Mouse (Mus musculus) MEL (cell line): ENCODE results near the gene Palm3. TPM values are rescaled to one million over a fixed set of nuclear protein-coding genes. Genes with fewer than 3 reads are reported as not detected.

Experiments used
- DNase-seq: peaks from one replicate; pipeline ENCODE4 v3.0.0; 2011; ENCODE audit warnings: low read depth, low spot score
- H3K27ac ChIP-seq: 2 replicates; pipeline ENCODE4 v1.5.1; 2012; ENCODE audit warnings: low read depth, mild to moderate bottlenecking, control low read depth, low read length, moderate library complexity; ENCODE audit not compliant: control insufficient read depth
- H3K27me3 ChIP-seq, 2 experiments: fragments of 150-350 bp in 1 of 2; sonication (generic) in 1 of 2; 2 replicates each; pipeline ENCODE4 v1.6.1; 2012; ENCODE audit warnings: low read length in 2 of 2, mild to moderate bottlenecking in 2 of 2, improper control_type of control experiment in 1 of 2, moderate library complexity in 1 of 2; ENCODE audit not compliant: insufficient read depth in 2 of 2, control insufficient read depth in 1 of 2
- H3K36me3 ChIP-seq, 2 experiments: 2 replicates each; pipeline ENCODE4 v1.6.1; 2012 to 2014; ENCODE audit warnings: low read length in 2 of 2, improper control_type of control experiment in 1 of 2, inconsistent platforms in 1 of 2, mild to moderate bottlenecking in 1 of 2; ENCODE audit not compliant: insufficient read depth in 2 of 2, control insufficient read depth in 1 of 2
- H3K4me1 ChIP-seq, 2 experiments: fragments of 150-350 bp in 1 of 2; sonication (generic) in 1 of 2; 2 replicates each; pipeline ENCODE4 v1.6.1; 2012; ENCODE audit warnings: low read length in 2 of 2, improper control_type of control experiment in 1 of 2, mild to moderate bottlenecking in 1 of 2; ENCODE audit not compliant: insufficient read depth in 2 of 2, control insufficient read depth in 1 of 2
- H3K4me3 ChIP-seq, 2 experiments: fragments of 150-350 bp in 1 of 2; sonication (generic) in 1 of 2; 2 replicates each; pipeline ENCODE4 v1.5.1; 2012; ENCODE audit warnings: low read depth in 2 of 2, low read length in 2 of 2, mild to moderate bottlenecking in 2 of 2, moderate library complexity in 2 of 2, control low read depth in 1 of 2, improper control_type of control experiment in 1 of 2; ENCODE audit not compliant: control insufficient read depth in 1 of 2, insufficient read depth in 1 of 2
- H3K79me2 ChIP-seq: 2 replicates; pipeline ENCODE4 v1.6.1; 2012; ENCODE audit warnings: mild to moderate bottlenecking, low read length, moderate library complexity; ENCODE audit not compliant: control insufficient read depth, poor library complexity, insufficient read depth
- H3K9ac ChIP-seq: 2 replicates; pipeline ENCODE4 v1.6.1; 2012; ENCODE audit warnings: low read depth, mild to moderate bottlenecking, control low read depth, low read length, moderate library complexity; ENCODE audit not compliant: control insufficient read depth, poor library complexity, severe bottlenecking
- H3K9me3 ChIP-seq: fragments of 150-350 bp; sonication (generic); replicated peaks from 2 replicates; pipeline ENCODE4 v1.6.1; 2012; ENCODE audit warnings: mild to moderate bottlenecking, low read length, improper control_type of control experiment, moderate library complexity; ENCODE audit not compliant: insufficient read depth
- BHLHE40 ChIP-seq: IDR thresholded peaks from 2 replicates; pipeline ENCODE4 v1.6.1; 2012; ENCODE audit warnings: low read depth, mild to moderate bottlenecking, inconsistent platforms, low read length, improper control_type of control experiment, borderline replicate concordance
- CHD1 ChIP-seq: IDR thresholded peaks from 2 replicates; pipeline ENCODE4 v1.6.1; 2012; ENCODE audit warnings: low read depth, mild to moderate bottlenecking, inconsistent platforms, low read length, improper control_type of control experiment
- CHD2 ChIP-seq: IDR thresholded peaks from 2 replicates; pipeline ENCODE4 v1.6.1; 2011; ENCODE audit warnings: low read length, improper control_type of control experiment
- CTCF ChIP-seq, 3 experiments: IDR thresholded peaks in 2 of 3; conservative IDR thresholded peaks in 1 of 3; 2 replicates each; pipeline ENCODE4 v1.5.1; 2011 to 2012; ENCODE audit warnings: low read length in 3 of 3, low read depth in 2 of 3, mild to moderate bottlenecking in 2 of 3, improper control_type of control experiment in 1 of 3, inconsistent platforms in 1 of 3, mixed read lengths in 1 of 3, moderate library complexity in 1 of 3; ENCODE audit not compliant: control insufficient read depth in 1 of 3, insufficient read depth in 1 of 3, poor library complexity in 1 of 3, severe bottlenecking in 1 of 3
- E2F4 ChIP-seq: IDR thresholded peaks from 2 replicates; pipeline ENCODE4 v1.6.1; 2011; ENCODE audit warnings: low read depth, low read length, improper control_type of control experiment, borderline replicate concordance
- ELF1 ChIP-seq: IDR thresholded peaks from 2 replicates; pipeline ENCODE4 v1.6.1; 2014; ENCODE audit warnings: low read depth, mild to moderate bottlenecking, inconsistent platforms, low read length, improper control_type of control experiment, moderate library complexity
- EP300 ChIP-seq, 2 experiments: IDR thresholded peaks; 2 replicates each; pipeline ENCODE4 v1.6.1; 2011; ENCODE audit warnings: improper control_type of control experiment in 2 of 2, low read length in 2 of 2, low read depth in 1 of 2, mild to moderate bottlenecking in 1 of 2
- ETS1 ChIP-seq: IDR thresholded peaks from 2 replicates; pipeline ENCODE4 v1.6.1; 2012; ENCODE audit warnings: low read depth, mild to moderate bottlenecking, inconsistent platforms, low read length, improper control_type of control experiment, moderate library complexity
- GABPA ChIP-seq: IDR thresholded peaks from 2 replicates; pipeline ENCODE4 v1.6.1; 2012; ENCODE audit warnings: low read depth, mild to moderate bottlenecking, inconsistent platforms, low read length, improper control_type of control experiment, moderate library complexity
- GATA1 ChIP-seq: IDR thresholded peaks from 2 replicates; pipeline ENCODE4 v1.6.1; 2011; ENCODE audit warnings: low read depth, low read length, improper control_type of control experiment
- HCFC1 ChIP-seq: IDR thresholded peaks from 2 replicates; pipeline ENCODE4 v1.6.1; 2012; ENCODE audit warnings: low read depth, mild to moderate bottlenecking, inconsistent platforms, low read length, improper control_type of control experiment, moderate library complexity
- JUND ChIP-seq: IDR thresholded peaks from 2 replicates; pipeline ENCODE4 v1.6.1; 2011; ENCODE audit warnings: low read depth, mild to moderate bottlenecking, improper control_type of control experiment, low read length
- KAT2A ChIP-seq: conservative IDR thresholded peaks from 2 replicates; pipeline ENCODE4 v1.6.1; 2012; ENCODE audit warnings: low read depth, low read length, improper control_type of control experiment, inconsistent platforms
- MAFK ChIP-seq: IDR thresholded peaks from 2 replicates; pipeline ENCODE4 v1.6.1; 2011; ENCODE audit warnings: low read depth, mild to moderate bottlenecking, low read length, improper control_type of control experiment, borderline replicate concordance
- MAX ChIP-seq: IDR thresholded peaks from 2 replicates; pipeline ENCODE4 v1.6.1; 2011; ENCODE audit warnings: low read length, improper control_type of control experiment
- MAZ ChIP-seq: IDR thresholded peaks from 2 replicates; pipeline ENCODE4 v1.6.1; 2012; ENCODE audit warnings: low read depth, mild to moderate bottlenecking, inconsistent platforms, low read length, improper control_type of control experiment
- MEF2A ChIP-seq: IDR thresholded peaks from 2 replicates; pipeline ENCODE4 v1.6.1; 2014; ENCODE audit warnings: low read depth, mild to moderate bottlenecking, inconsistent platforms, low read length, improper control_type of control experiment; ENCODE audit not compliant: poor library complexity, insufficient replicate concordance, severe bottlenecking; ENCODE audit errors: extremely low read depth
- MXI1 ChIP-seq: IDR thresholded peaks from 2 replicates; pipeline ENCODE4 v1.6.1; 2011; ENCODE audit warnings: mild to moderate bottlenecking, low read depth, low read length, improper control_type of control experiment
- MYB ChIP-seq: IDR thresholded peaks from 2 replicates; pipeline ENCODE4 v1.6.1; 2011; ENCODE audit warnings: mild to moderate bottlenecking, low read depth, low read length, improper control_type of control experiment
- MYC ChIP-seq: IDR thresholded peaks from 2 replicates; pipeline ENCODE4 v1.6.1; 2011; ENCODE audit warnings: low read depth, mild to moderate bottlenecking, low read length, improper control_type of control experiment, moderate library complexity
- NELFE ChIP-seq: IDR thresholded peaks from 2 replicates; pipeline ENCODE4 v1.6.1; 2011; ENCODE audit warnings: low read depth, low read length, improper control_type of control experiment
- NRF1 ChIP-seq: IDR thresholded peaks from 2 replicates; pipeline ENCODE4 v1.6.1; 2014; ENCODE audit warnings: low read depth, mild to moderate bottlenecking, inconsistent platforms, low read length, improper control_type of control experiment, moderate library complexity; ENCODE audit not compliant: poor library complexity, insufficient read depth, severe bottlenecking
- POLR2A ChIP-seq, 2 experiments: IDR thresholded peaks; 2 replicates each; pipeline ENCODE4 v1.6.1; 2011 to 2012; ENCODE audit warnings: low read length in 2 of 2, mild to moderate bottlenecking in 2 of 2, control low read depth in 1 of 2, improper control_type of control experiment in 1 of 2, low read depth in 1 of 2, moderate library complexity in 1 of 2; ENCODE audit not compliant: control insufficient read depth in 1 of 2, insufficient read depth in 1 of 2, poor library complexity in 1 of 2
- POLR2AphosphoS2 ChIP-seq: IDR thresholded peaks from 2 replicates; pipeline ENCODE4 v1.6.1; 2011; ENCODE audit warnings: low read length, improper control_type of control experiment
- POLR2AphosphoS5 ChIP-seq: IDR thresholded peaks from 2 replicates; pipeline ENCODE4 v1.6.1; 2012; ENCODE audit warnings: low read depth, borderline replicate concordance, mild to moderate bottlenecking, inconsistent platforms, low read length, moderate library complexity, mixed read lengths
- RAD21 ChIP-seq: IDR thresholded peaks from 2 replicates; pipeline ENCODE4 v1.6.1; 2011; ENCODE audit warnings: mild to moderate bottlenecking, low read depth, low read length, improper control_type of control experiment
- RCOR1 ChIP-seq: IDR thresholded peaks from 2 replicates; pipeline ENCODE4 v1.6.1; 2012; ENCODE audit warnings: low read depth, mild to moderate bottlenecking, inconsistent platforms, low read length, improper control_type of control experiment
- SIN3A ChIP-seq: IDR thresholded peaks from 2 replicates; pipeline ENCODE4 v1.6.1; 2012; ENCODE audit warnings: low read length, improper control_type of control experiment, inconsistent platforms
- SMC3 ChIP-seq: IDR thresholded peaks from 2 replicates; pipeline ENCODE4 v1.6.1; 2011; ENCODE audit warnings: low read depth, low read length, improper control_type of control experiment
- TAL1 ChIP-seq: IDR thresholded peaks from 2 replicates; pipeline ENCODE4 v1.6.1; 2012; ENCODE audit warnings: mild to moderate bottlenecking, inconsistent platforms, low read length, moderate library complexity, mixed read lengths
- TBP ChIP-seq: IDR thresholded peaks from 2 replicates; pipeline ENCODE4 v1.8.0; 2011; ENCODE audit warnings: low read depth, low read length, improper control_type of control experiment
- TCF12 ChIP-seq: IDR thresholded peaks from 2 replicates; pipeline ENCODE4 v1.6.1; 2014; ENCODE audit warnings: low read depth, mild to moderate bottlenecking, inconsistent platforms, low read length, improper control_type of control experiment, moderate library complexity
- UBTF ChIP-seq: IDR thresholded peaks from 2 replicates; pipeline ENCODE4 v1.6.1; 2012; ENCODE audit warnings: low read depth, mild to moderate bottlenecking, inconsistent platforms, low read length, improper control_type of control experiment, moderate library complexity, borderline replicate concordance; ENCODE audit not compliant: insufficient read depth
- USF1 ChIP-seq: IDR thresholded peaks from 2 replicates; pipeline ENCODE4 v1.6.1; 2014; ENCODE audit warnings: low read depth, mild to moderate bottlenecking, inconsistent platforms, low read length, improper control_type of control experiment, moderate library complexity
- USF2 ChIP-seq, 2 experiments: IDR thresholded peaks; 2 replicates each; pipeline ENCODE4 v1.6.1; 2011 to 2012; ENCODE audit warnings: improper control_type of control experiment in 2 of 2, low read length in 2 of 2, borderline replicate concordance in 1 of 2, inconsistent platforms in 1 of 2, low read depth in 1 of 2, mild to moderate bottlenecking in 1 of 2; ENCODE audit not compliant: insufficient read depth in 1 of 2
- ZC3H11A ChIP-seq: IDR thresholded peaks from 2 replicates; pipeline ENCODE4 v1.6.1; 2012; ENCODE audit warnings: low read depth, mild to moderate bottlenecking, inconsistent platforms, low read length, improper control_type of control experiment
- ZKSCAN1 ChIP-seq: IDR thresholded peaks from 2 replicates; pipeline ENCODE4 v1.6.1; 2012; ENCODE audit warnings: low read depth, mild to moderate bottlenecking, inconsistent platforms, low read length, improper control_type of control experiment, moderate library complexity
- ZMIZ1 ChIP-seq: IDR thresholded peaks from 2 replicates; pipeline ENCODE4 v1.6.1; 2012; ENCODE audit warnings: low read depth, mild to moderate bottlenecking, inconsistent platforms, low read length, improper control_type of control experiment, moderate library complexity
- polyA plus RNA-seq, 2 experiments: library from polyadenylated mRNA; stranded (reverse) in 1 of 2; unstranded in 1 of 2; fragments of >175 nt in 1 of 2; fragments of >200 nt in 1 of 2; gene quantifications; 2 replicates each; pipeline versions ENCODE4 v1.2.1 to v1.2.4; 2012; ENCODE audit warnings: low replicate concordance in 2 of 2, low read depth in 1 of 2; ENCODE audit not compliant: insufficient read length in 2 of 2, insufficient read depth in 1 of 2, missing spikeins in 1 of 2
- total RNA-seq: library from RNA; depleted of rRNA; stranded (reverse); fragments of 300-350 nt; gene quantifications from 2 replicates; pipeline ENCODE4 v1.2.3, GENCODE M21; 2012

Palm3 gene
- total and polyA plus RNA-seq, 3 experiments = 0.65 to 3.6 TPM; not detected in 1

GRCm38 (mm10) chr8:84039050-84039449 is 17.8 kb downstream of the Palm3 start:
- H3K79me2 ChIP-seq = peaks cover 16% of the 10 kb centered on the region
- H3K36me3 ChIP-seq = peaks cover 4 to 7% of the 10 kb centered on the region in 2 experiments; a peak in 3 of 4 replicates
- peaks cover 0 to 19% of the 10 kb centered on the region in 2 experiments; a peak in 3 of 4 replicates for H3K4me1 ChIP-seq
- peak; percentile 81 for DNase-seq
- no peaks in the 10 kb centered on the region for H3K27me3 ChIP-seq
- no peak overlapping the region for H3K4me3 ChIP-seq
- no peak overlapping the region for H3K27ac ChIP-seq
- H3K9ac ChIP-seq = no peak overlapping the region
- H3K9me3 ChIP-seq = no peaks in the 10 kb centered on the region
- TF ChIP-seq CHD1 = no peak
- no peak for TF ChIP-seq ZKSCAN1
- no peak for TF ChIP-seq POLR2AphosphoS5
- peak; percentile 54; the same call in 1 of the 2 replicates for TF ChIP-seq GATA1
- TF ChIP-seq MAZ = no peak
- TF ChIP-seq UBTF = no peak
- no peak for TF ChIP-seq MYB
- no peak for TF ChIP-seq EP300 (IDR thresholded peaks at IDR 0.05; ENCODE audit: low read depth in 1 of 2, low read length in 2 of 2)
- no peak for TF ChIP-seq NRF1
- no peak for TF ChIP-seq HCFC1
- TF ChIP-seq TCF12 = no peak
- 0 out of 2 replicates have a peak, but pooled peaks have one; percentile 22 for TF ChIP-seq MXI1
- no peak for TF ChIP-seq POLR2AphosphoS2
- no peak for TF ChIP-seq MAFK
- no peak for TF ChIP-seq KAT2A
- TF ChIP-seq GABPA = no peak
- no peak for TF ChIP-seq E2F4
- TF ChIP-seq CTCF (IDR thresholded peaks at IDR 0.05 in 2 of 3, conservative IDR thresholded peaks at IDR 0.05 in 1 of 3; ENCODE audit: control insufficient read depth in 1 of 3, insufficient read depth in 1 of 3, low read depth in 2 of 3, low read length in 3 of 3, poor library complexity in 1 of 3, severe bottlenecking in 1 of 3) = peak; percentile 72 to 79 (median 75)
- no peak for TF ChIP-seq ELF1
- TF ChIP-seq RCOR1 = no peak
- TF ChIP-seq MEF2A = no peak
- TF ChIP-seq TBP = no peak
- TF ChIP-seq MAX = no peak
- no peak for TF ChIP-seq USF2 (IDR thresholded peaks at IDR 0.05; ENCODE audit: borderline replicate concordance in 1 of 2, insufficient read depth in 1 of 2, low read depth in 1 of 2, low read length in 2 of 2)
- no peak for TF ChIP-seq ETS1
- peak; percentile 47; the same call in 1 of the 2 replicates for TF ChIP-seq SIN3A
- no peak for TF ChIP-seq USF1
- TF ChIP-seq MYC = no peak
- TF ChIP-seq RAD21 = peak; percentile 75
- no peak for TF ChIP-seq BHLHE40
- no peak for TF ChIP-seq TAL1
- peak; percentile 45 for TF ChIP-seq ZC3H11A
- TF ChIP-seq CHD2 = no peak
- peak; percentile 77 for TF ChIP-seq SMC3
- no peak for TF ChIP-seq POLR2A (IDR thresholded peaks at IDR 0.05; ENCODE audit: control insufficient read depth in 1 of 2, insufficient read depth in 1 of 2, low read depth in 1 of 2, low read length in 2 of 2, poor library complexity in 1 of 2)
- TF ChIP-seq NELFE = no peak
- no peak for TF ChIP-seq ZMIZ1
- TF ChIP-seq JUND = no peak
